Mouse (Mus musculus) kidney, adult 9 months (tissue): Measurements from ENCODE around the gene Copb1.
A peak's percentile ranks its signal among the peaks of the same experiment; 100 is the strongest.

Experiments used
- DNase-seq: peaks from one replicate; pipeline ENCODE4 v3.0.0; 2022

The Copb1 gene

GRCm38 (mm10) chr7:114253885-114254833 is at the start of gene Copb1:
Gene Copb1, minus strand, starts transcription at chr7:114254711.
- peak; percentile 95 for DNase-seq

GRCm38 (mm10) chr7:114301293-114301782 is 46.8 kb upstream of the Copb1 start:
- no peak for DNase-seq

- no peak for DNase-seq
Observed at GRCm38 (mm10) chr7:114300782-114301181, 46.3 kb upstream of the Copb1 start.

GRCm38 (mm10) chr7:114299247-114299646 is 44.7 kb upstream of the Copb1 start:
- no peak for DNase-seq

GRCm38 (mm10) chr7:114294698-114295097 is 40.2 kb upstream of the Copb1 start:
- no peak for DNase-seq

GRCm38 (mm10) chr7:114293903-114294302 is 39.4 kb upstream of the Copb1 start:
- peak; percentile 24 for DNase-seq

GRCm38 (mm10) chr7:114292501-114292971 is 38.0 kb upstream of the Copb1 start:
- DNase-seq: peak; percentile 85

GRCm38 (mm10) chr7:114291461-114292335 is 37.2 kb upstream of the Copb1 start:
- peak; percentile 62 for DNase-seq

GRCm38 (mm10) chr7:114290078-114290506 is 35.6 kb upstream of the Copb1 start:
- DNase-seq: no peak

- DNase-seq: no peak
Observed at GRCm38 (mm10) chr7:114284296-114284910, 29.9 kb upstream of the Copb1 start.

GRCm38 (mm10) chr7:114283006-114283405 is 28.5 kb upstream of the Copb1 start:
- DNase-seq: no peak

- peak; percentile 60 for DNase-seq
Observed at GRCm38 (mm10) chr7:114281671-114282070, 27.2 kb upstream of the Copb1 start.

- DNase-seq: peak; percentile 98
Observed at GRCm38 (mm10) chr7:114276005-114276752, 21.7 kb upstream of the Copb1 start, which contains the start of gene Psma1. Gene Psma1, minus strand, starts transcription at chr7:114276118.

- no peak for DNase-seq
Observed at GRCm38 (mm10) chr7:114275372-114276004, 21.0 kb upstream of the Copb1 start.

GRCm38 (mm10) chr7:114268446-114268845 is 13.9 kb upstream of the Copb1 start:
- no peak for DNase-seq

- no peak for DNase-seq
Observed at GRCm38 (mm10) chr7:114251684-114252083, 2.8 kb downstream of the Copb1 start.

GRCm38 (mm10) chr7:114233980-114234379 is 20.5 kb downstream of the Copb1 start:
- DNase-seq: no peak

GRCm38 (mm10) chr7:114232982-114233381 is 21.5 kb downstream of the Copb1 start:
- no peak for DNase-seq

GRCm38 (mm10) chr7:114231857-114232256 is 22.7 kb downstream of the Copb1 start:
- no peak for DNase-seq

- DNase-seq: no peak
Observed at GRCm38 (mm10) chr7:114226521-114226920, 28.0 kb downstream of the Copb1 start.

GRCm38 (mm10) chr7:114220433-114220832 is 34.1 kb downstream of the Copb1 start:
- DNase-seq: no peak
